Mouse (Mus musculus) layer of hippocampus, adult 2 months (tissue): ENCODE measurements at regions not wholly inside any gene's neighbourhood (a gene's known extent, or its start where the extent isn't known, plus 50 kb on each side); places are given as distances from the start of the nearest gene placed in this dataset.

Experiments used
- DNase-seq, 2 experiments: peaks; one replicate each; pipeline ENCODE4 v3.0.0; 2022; ENCODE audit warnings: low spot score in 2 of 2
- H3K27ac ChIP-seq: fragments of 200-600 bp; 2 replicates; pipeline ENCODE4 v1.8.1; 2022
- H3K4me3 ChIP-seq: fragments of 200-600 bp; 2 replicates; pipeline ENCODE4 v1.8.1; 2022; ENCODE audit warnings: mild to moderate bottlenecking
- CTCF ChIP-seq: fragments of 200-600 bp; conservative IDR thresholded peaks from 2 replicates; pipeline ENCODE4 v1.8.1; 2022; ENCODE audit warnings: antibody characterized with exemption, mild to moderate bottlenecking, moderate library complexity

DNA sequence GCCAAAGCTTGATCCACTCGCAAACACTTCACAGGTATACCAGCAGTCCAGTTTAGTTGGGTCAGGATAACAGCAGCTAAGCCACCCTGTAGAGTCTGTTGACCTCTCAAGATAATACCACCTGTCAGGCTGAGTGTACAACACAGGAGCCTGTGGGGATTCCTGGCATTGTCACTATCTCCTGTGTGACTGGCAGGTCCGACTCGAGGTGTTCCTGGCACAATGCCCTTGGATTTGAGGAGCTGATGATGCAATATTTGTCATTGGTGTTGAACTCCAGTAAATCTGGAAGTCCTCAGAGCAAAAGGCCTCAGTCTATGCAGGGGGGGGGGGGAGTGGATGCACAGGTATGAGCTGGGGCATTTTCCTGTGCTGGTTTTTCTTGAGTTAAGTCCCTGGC, 78.5 kb upstream of the Rbm19 start:
- no peak for TF ChIP-seq CTCF
- no peak overlapping the region for H3K4me3 ChIP-seq
- no peak for DNase-seq
- no peak overlapping the region for H3K27ac ChIP-seq

DNA sequence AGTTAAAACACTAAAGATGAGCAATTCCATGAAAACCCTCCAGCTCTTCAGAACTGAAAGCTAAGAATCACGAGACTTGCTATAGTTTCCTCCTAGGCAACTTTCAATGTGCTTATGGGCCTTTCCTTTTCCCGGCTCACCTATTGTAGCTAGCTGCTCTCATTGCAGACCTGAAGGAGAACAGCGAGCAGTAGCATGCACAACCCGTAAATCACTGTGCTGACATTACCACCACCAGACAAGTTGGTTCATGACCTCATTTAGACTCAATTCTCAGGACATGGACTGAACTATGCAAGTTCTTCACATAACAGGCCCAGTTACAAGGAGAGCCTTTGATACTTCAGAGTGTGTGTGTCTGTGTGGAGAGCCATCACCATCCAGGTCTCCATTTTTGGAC, 72.5 kb upstream of the Rbm19 start:
- no peak for TF ChIP-seq CTCF
- H3K27ac ChIP-seq, result no peak overlapping the region
- H3K4me3 ChIP-seq, result no peak overlapping the region
- DNase-seq, result no peak

DNA sequence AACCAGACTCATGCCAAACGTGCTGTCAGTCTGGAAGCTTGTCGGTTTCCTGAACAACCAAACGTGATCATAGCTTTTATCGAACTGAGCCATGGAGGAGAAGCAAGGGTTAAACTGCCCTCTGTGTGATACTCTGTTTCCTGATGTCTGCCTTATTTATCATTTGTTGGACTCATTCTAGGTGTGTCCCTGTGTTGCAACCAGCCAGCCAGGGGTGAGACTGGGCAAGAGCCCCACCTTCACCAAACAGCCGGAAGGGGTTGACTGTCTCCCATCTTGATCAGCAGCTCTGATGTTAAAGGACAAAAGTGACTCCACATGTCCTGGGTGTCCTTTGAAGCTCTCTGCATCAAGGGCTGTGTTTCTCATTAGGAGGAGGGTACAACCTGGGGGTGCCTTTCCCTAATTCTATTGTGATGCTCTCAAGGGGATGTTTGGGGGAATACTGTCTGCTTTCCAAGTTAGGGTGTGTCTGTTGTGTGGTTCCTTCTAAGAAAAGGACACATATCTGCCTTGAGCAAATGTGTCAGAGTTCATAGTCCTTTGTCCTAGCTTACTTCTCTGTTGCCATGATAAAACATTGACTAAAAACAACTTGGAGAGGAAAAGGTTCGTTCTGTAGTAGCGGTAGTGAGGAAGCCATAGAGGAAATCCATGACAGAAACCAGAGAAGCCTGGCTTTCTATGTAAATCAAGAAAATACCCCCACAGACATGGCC, 67.0 kb upstream of the Rbm19 start:
- DNase-seq, result no peak
- Histone ChIP-seq H3K4me3 (no peak overlapping the region), H3K27ac (no peak overlapping the region)
- TF ChIP-seq CTCF, result no peak

DNA sequence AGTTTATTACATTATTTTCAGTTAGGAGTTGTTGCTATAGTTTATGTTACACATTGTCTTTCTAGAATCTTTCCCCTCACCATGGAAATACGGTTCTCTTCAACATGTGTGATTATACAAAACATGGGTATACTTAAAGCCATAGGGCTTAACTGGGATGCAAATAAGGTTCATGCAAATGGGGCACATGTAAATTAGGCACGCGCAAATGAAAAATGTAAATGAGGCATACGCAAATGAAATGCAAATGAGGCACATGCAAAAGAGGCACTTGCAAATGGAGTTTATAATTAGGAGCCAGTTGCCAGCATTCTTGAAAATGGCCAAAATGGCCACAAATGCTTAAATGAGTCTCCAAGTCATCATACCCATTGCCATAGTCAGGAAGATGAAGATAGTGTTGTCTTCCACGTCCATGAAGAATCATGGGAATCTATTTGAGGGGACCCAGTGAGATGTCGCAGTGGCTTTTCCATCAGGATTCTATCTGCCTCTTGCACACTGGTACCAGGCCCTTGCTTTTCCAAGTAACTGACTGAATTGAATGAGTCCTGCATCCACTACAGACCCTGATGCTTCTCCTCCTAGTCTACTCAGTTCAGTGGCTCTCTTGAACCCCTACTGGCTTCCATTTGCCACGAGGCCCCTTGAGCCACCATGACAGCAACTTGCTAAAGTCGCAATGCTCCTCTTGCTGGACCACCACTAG, 65.4 kb upstream of the Rbm19 start:
- DNase-seq, result no peak
- TF ChIP-seq CTCF, result no peak
- no peak overlapping the region for H3K27ac ChIP-seq
- H3K4me3 ChIP-seq, result no peak overlapping the region

DNA sequence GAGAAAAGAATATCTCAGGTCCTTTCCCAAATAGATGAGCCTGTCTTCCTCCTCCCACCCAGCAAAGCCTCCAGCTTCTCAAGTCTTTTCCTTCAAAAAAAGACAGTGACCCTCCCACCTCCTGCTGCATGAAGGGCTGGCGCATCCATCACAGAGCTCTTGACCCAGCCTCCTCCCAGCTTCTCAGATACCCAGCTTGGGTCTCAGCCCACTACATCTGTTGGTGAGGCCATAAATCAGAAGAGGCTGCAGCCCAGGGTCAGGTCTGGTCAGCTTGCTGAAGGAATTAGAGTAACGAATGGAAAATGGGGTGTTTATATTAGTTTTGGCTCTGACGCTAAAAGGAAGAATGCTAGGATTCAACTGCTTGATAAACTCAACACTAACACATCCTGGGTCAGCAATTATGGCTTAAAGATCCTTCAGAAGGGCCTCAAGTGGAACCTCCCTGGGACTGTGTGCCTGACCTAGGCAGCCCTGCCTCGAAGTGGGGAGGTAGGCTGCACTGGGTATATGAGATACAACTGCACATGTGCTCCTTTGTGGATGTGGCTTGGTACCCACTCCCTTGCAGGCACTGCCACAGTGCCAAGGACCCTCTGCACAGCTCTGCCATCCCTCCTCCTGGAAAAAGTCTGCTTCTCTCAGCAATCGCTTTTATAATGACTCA, 61.6 kb upstream of the Rbm19 start:
- DNase-seq, result no peak
- H3K27ac ChIP-seq, result no peak overlapping the region
- H3K4me3 ChIP-seq, result no peak overlapping the region
- no peak for TF ChIP-seq CTCF
